In genomic region chr9:65692959-65693603, GRCm38 (mm10) we compare ENCODE assay signal across 10 mouse cellular contexts. TPM values are rescaled to one million over a fixed set of nuclear protein-coding genes. Genes with fewer than 3 reads are reported as not detected.
DNase-seq lines count a peak whose midpoint lies in the region; ATAC-seq and TF ChIP-seq lines count a peak whose summit lies in the region.
"Had no signal": no experiment of that assay in that cellular context is flagged by ENCODE, and none has a peak within 500 bp of the region (broad histone marks: within the 10 kb centered on the region; RNA-seq: fewer than 3 reads in every experiment).

No protein-coding gene starts in this region.

- peak overlapping the region; percentile 69 for H3K27ac ChIP-seq in embryonic facial prominence, embryonic 12.5 days
- H3K27ac ChIP-seq in embryonic facial prominence, embryonic 10.5 days (replicated peaks) = no peak overlapping the region
- peak overlapping the region; percentile 67 for H3K27ac ChIP-seq in limb, embryonic 14.5 days (replicated peaks; ENCODE audit: low read depth, low read length)
- no peak overlapping the region for H3K27ac ChIP-seq in kidney, embryonic 16.5 days (ENCODE audit: low read length)
- H3K27ac ChIP-seq: liver, embryonic 15.5 days had no signal

- H3K4me1 ChIP-seq in embryonic facial prominence, embryonic 12.5 days = peaks cover 4% of the 10 kb centered on the region; the same call in 1 of the 2 replicates
- peaks cover 14% of the 10 kb centered on the region for H3K4me1 ChIP-seq in embryonic facial prominence, embryonic 10.5 days
- peaks cover 6% of the 10 kb centered on the region; the same call in 1 of the 2 replicates for H3K4me1 ChIP-seq in limb, embryonic 14.5 days (ENCODE audit: control insufficient read depth, insufficient read depth, low read length)
- H3K4me1 ChIP-seq in kidney, embryonic 16.5 days (ENCODE audit: insufficient read depth, low read length) = 0 out of 2 replicates have a peak, but pooled peaks cover 3% of the 10 kb centered on the region

- H3K36me3 ChIP-seq in embryonic facial prominence, embryonic 12.5 days = peaks cover 79% of the 10 kb centered on the region
- H3K36me3 ChIP-seq in embryonic facial prominence, embryonic 10.5 days (replicated peaks) = peaks cover 90% of the 10 kb centered on the region
- H3K36me3 ChIP-seq in limb, embryonic 14.5 days (ENCODE audit: control insufficient read depth, insufficient read depth, low read length) = peaks cover 84% of the 10 kb centered on the region
- peaks cover 54% of the 10 kb centered on the region for H3K36me3 ChIP-seq in kidney, embryonic 16.5 days (ENCODE audit: insufficient read depth, low read length)

- H3K9ac ChIP-seq in embryonic facial prominence, embryonic 12.5 days = no peak overlapping the region
- H3K9ac ChIP-seq in limb, embryonic 14.5 days (ENCODE audit: low read depth, low read length, severe bottlenecking) = no peak overlapping the region
- H3K9ac ChIP-seq in kidney, embryonic 16.5 days (replicated peaks; ENCODE audit: low read length) = no peak overlapping the region
- H3K9ac ChIP-seq: liver, embryonic 15.5 days had no signal

- no peak overlapping the region for H3K4me2 ChIP-seq in embryonic facial prominence, embryonic 12.5 days (replicated peaks)
- no peak overlapping the region for H3K4me2 ChIP-seq in limb, embryonic 14.5 days (replicated peaks; ENCODE audit: low read depth, low read length, severe bottlenecking)
- H3K4me2 ChIP-seq in kidney, embryonic 16.5 days (replicated peaks; ENCODE audit: low read depth, low read length) = no peak overlapping the region
- H3K4me2 ChIP-seq: liver, embryonic 15.5 days had no signal

- DNase-seq in embryonic facial prominence, embryonic 10.5 days (ENCODE audit: low spot score) = no peak
- peak; percentile 29 to 41 for DNase-seq in spleen, postnatal 36 days (ENCODE audit: low spot score in 2 of 2)
- DNase-seq in spleen, adult 12 weeks (ENCODE audit: low spot score) = no peak
- DNase-seq in limb, embryonic 14.5 days (ENCODE audit: low spot score) = no peak
- DNase-seq in cerebellum, adult 8-10 months = no peak
- no peak for DNase-seq in urinary bladder, adult 18-20 months (ENCODE audit: low spot score in 2 of 2)
- DNase-seq: heart, postnatal 14 days had no signal

- no peak for TF ChIP-seq POLR2A in limb, embryonic 14.5 days (IDR thresholded peaks at IDR 0.05; ENCODE audit: borderline replicate concordance, extremely low read depth, insufficient read depth, insufficient read length)

- H3K9me3 ChIP-seq in embryonic facial prominence, embryonic 12.5 days = no peaks in the 10 kb centered on the region
- H3K9me3 ChIP-seq in embryonic facial prominence, embryonic 10.5 days = no peaks in the 10 kb centered on the region
- H3K9me3 ChIP-seq in limb, embryonic 14.5 days (ENCODE audit: control insufficient read depth, low read length) = no peaks in the 10 kb centered on the region
- H3K9me3 ChIP-seq in kidney, embryonic 16.5 days (ENCODE audit: low read length) = no peaks in the 10 kb centered on the region
- H3K9me3 ChIP-seq: liver, embryonic 15.5 days had no signal

- ATAC-seq in embryonic facial prominence, embryonic 12.5 days (ENCODE audit: insufficient number of reproducible peaks, insufficient read depth, low FRiP score, low TSS enrichment) = no peak
- 0 out of 2 replicates have a peak, but pooled peaks have one; percentile 9 for ATAC-seq in limb, embryonic 14.5 days (ENCODE audit: low FRiP score, low read depth)
- no peak for ATAC-seq in kidney, embryonic 16.5 days (ENCODE audit: low FRiP score, low TSS enrichment)

- WGBS in embryonic facial prominence, embryonic 12.5 days = 30% methylated on average over 5 of the region's 5 CpGs
- WGBS in embryonic facial prominence, embryonic 10.5 days = 44% methylated on average over 5 of the region's 5 CpGs
- 39% methylated on average over 5 of the region's 5 CpGs for WGBS in limb, embryonic 14.5 days
- WGBS in kidney, embryonic 16.5 days = 44% methylated on average over 5 of the region's 5 CpGs

- no peaks in the 10 kb centered on the region for H3K27me3 ChIP-seq in embryonic facial prominence, embryonic 12.5 days
- H3K27me3 ChIP-seq in embryonic facial prominence, embryonic 10.5 days (replicated peaks; ENCODE audit: low read depth, poor library complexity, severe bottlenecking) = no peaks in the 10 kb centered on the region
- no peaks in the 10 kb centered on the region for H3K27me3 ChIP-seq in limb, embryonic 14.5 days (ENCODE audit: control insufficient read depth, insufficient read depth, low read length)
- H3K27me3 ChIP-seq in kidney, embryonic 16.5 days (ENCODE audit: insufficient read depth, low read length) = no peaks in the 10 kb centered on the region
- H3K27me3 ChIP-seq: liver, embryonic 15.5 days had no signal

- no peak overlapping the region for H3K4me3 ChIP-seq in embryonic facial prominence, embryonic 12.5 days
- H3K4me3 ChIP-seq in embryonic facial prominence, embryonic 10.5 days = no peak overlapping the region
- H3K4me3 ChIP-seq in limb, embryonic 14.5 days (replicated peaks; ENCODE audit: low read length) = no peak overlapping the region
- H3K4me3 ChIP-seq in kidney, embryonic 16.5 days (ENCODE audit: low read length) = no peak overlapping the region
- H3K4me3 ChIP-seq: liver, embryonic 15.5 days had no signal

RNA-seq across cellular contexts. Expression of gene Oaz2, which starts 25.3 kb away (rescaled TPM):
- 299 TPM in 2 replicates for polyA plus RNA-seq in embryonic facial prominence, embryonic 12.5 days (2016; fragmentation: Nextera tagmentation; extraction: Ambion mirVana)
- polyA plus RNA-seq in embryonic facial prominence, embryonic 10.5 days (2016; fragmentation: Nextera tagmentation; extraction: Ambion mirVana) = 251 and 270 TPM in 2 replicates
- 199 and 250 TPM in 2 replicates for polyA plus RNA-seq in limb, embryonic 14.5 days (2012; rRNA removed)
- polyA plus RNA-seq in limb, embryonic 14.5 days (2014; fragmentation: Nextera tagmentation; extraction: Ambion mirVana) = 221 and 260 TPM in 2 replicates
- polyA plus RNA-seq in kidney, embryonic 16.5 days (2015; fragmentation: Nextera tagmentation; extraction: Ambion mirVana) = 317 and 362 TPM in 2 replicates

Comparison
In these comparisons a context has a peak if more than half of its experiments do, and no peak if none do; other contexts are left out.
1. H3K27ac ChIP-seq: peak in embryonic facial prominence, embryonic 12.5 days (single experiment) and limb, embryonic 14.5 days (single experiment); none in embryonic facial prominence, embryonic 10.5 days (single experiment) and kidney, embryonic 16.5 days (single experiment).
2. DNase-seq: peak in spleen, postnatal 36 days (2 of 2); none in embryonic facial prominence, embryonic 10.5 days (single experiment), spleen, adult 12 weeks (single experiment), limb, embryonic 14.5 days (single experiment), cerebellum, adult 8-10 months (single experiment) and urinary bladder, adult 18-20 months (0 of 2).